Mouse (Mus musculus): ENCODE data around the gene Gm5105. TPM values are rescaled to one million over a fixed set of nuclear protein-coding genes. Genes with fewer than 3 reads are reported as not detected.

Gene Gm5105
- total RNA-seq, 2 experiments from 2014 or later = not detected

GRCm38 (mm10) chr3:138033986-138034385, 33.2 kb downstream of the Gm5105 start:
- ATAC-seq (replicated peaks; ENCODE audit: low FRiP score, poor library complexity, severe bottlenecking) = no peak

GRCm38 (mm10) chr3:138030563-138030962, 36.6 kb downstream of the Gm5105 start:
- ATAC-seq (replicated peaks; ENCODE audit: low FRiP score, poor library complexity, severe bottlenecking) = no peak

GRCm38 (mm10) chr3:138029351-138029750, 37.8 kb downstream of the Gm5105 start:
- 0 out of 2 replicates have a peak, but pooled peaks have one; percentile 53 for ATAC-seq (replicated peaks; ENCODE audit: low FRiP score, poor library complexity, severe bottlenecking)

- no peak for ATAC-seq (replicated peaks; ENCODE audit: low FRiP score, poor library complexity, severe bottlenecking)
Observed at GRCm38 (mm10) chr3:138027575-138028362, 39.4 kb downstream of the Gm5105 start.

- ATAC-seq (replicated peaks; ENCODE audit: low FRiP score, poor library complexity, severe bottlenecking) = no peak
Observed at GRCm38 (mm10) chr3:138026286-138026685, 40.9 kb downstream of the Gm5105 start.

GRCm38 (mm10) chr3:138022651-138023050, 44.5 kb downstream of the Gm5105 start:
- no peak for ATAC-seq (replicated peaks; ENCODE audit: low FRiP score, poor library complexity, severe bottlenecking)

- no peak for ATAC-seq (replicated peaks; ENCODE audit: low FRiP score, poor library complexity, severe bottlenecking)
Observed at GRCm38 (mm10) chr3:138022003-138022402, 45.2 kb downstream of the Gm5105 start.

GRCm38 (mm10) chr3:138016810-138017209, 50.4 kb downstream of the Gm5105 start:
- ATAC-seq (replicated peaks; ENCODE audit: low FRiP score, poor library complexity, severe bottlenecking) = no peak

- ATAC-seq (replicated peaks; ENCODE audit: low FRiP score, poor library complexity, severe bottlenecking) = no peak
Observed at GRCm38 (mm10) chr3:138014725-138015124, 52.5 kb downstream of the Gm5105 start.

- ATAC-seq (replicated peaks; ENCODE audit: low FRiP score, poor library complexity, severe bottlenecking) = no peak
Observed at GRCm38 (mm10) chr3:138012351-138012750, 54.8 kb downstream of the Gm5105 start.

- no peak for ATAC-seq (replicated peaks; ENCODE audit: low FRiP score, poor library complexity, severe bottlenecking)
Observed at GRCm38 (mm10) chr3:138008152-138008551, 59.0 kb downstream of the Gm5105 start.

GRCm38 (mm10) chr3:138006896-138007295, 60.3 kb downstream of the Gm5105 start:
- no peak for ATAC-seq (replicated peaks; ENCODE audit: low FRiP score, poor library complexity, severe bottlenecking)

- no peak for ATAC-seq (replicated peaks; ENCODE audit: low FRiP score, poor library complexity, severe bottlenecking)
Observed at GRCm38 (mm10) chr3:138003264-138003663, 63.9 kb downstream of the Gm5105 start.

- no peak for ATAC-seq (replicated peaks; ENCODE audit: low FRiP score, poor library complexity, severe bottlenecking)
Observed at GRCm38 (mm10) chr3:138002545-138002944, 64.6 kb downstream of the Gm5105 start.

GRCm38 (mm10) chr3:138001865-138002264, 65.3 kb downstream of the Gm5105 start:
- no peak for ATAC-seq (replicated peaks; ENCODE audit: low FRiP score, poor library complexity, severe bottlenecking)

GRCm38 (mm10) chr3:138000724-138001069, 66.5 kb downstream of the Gm5105 start:
- ATAC-seq (replicated peaks; ENCODE audit: low FRiP score, poor library complexity, severe bottlenecking) = no peak

- ATAC-seq (replicated peaks; ENCODE audit: low FRiP score, poor library complexity, severe bottlenecking) = no peak
Observed at GRCm38 (mm10) chr3:138000062-138000723, 67.0 kb downstream of the Gm5105 start.

- no peak for ATAC-seq (replicated peaks; ENCODE audit: low FRiP score, poor library complexity, severe bottlenecking)
Observed at GRCm38 (mm10) chr3:137999224-137999790, 67.9 kb downstream of the Gm5105 start.

Measured in erythroblast, adult 5-6 weeks (primary cell).